Mouse (Mus musculus) activated CD4-positive, CD25-positive, alpha-beta regulatory T cell, adult 4 months (primary cell): Measurements from ENCODE around the gene S100a13. TPM values are rescaled to one million over a fixed set of nuclear protein-coding genes. Genes with fewer than 3 reads are reported as not detected.
A peak's percentile ranks its signal among the peaks of the same experiment; 100 is the strongest.

Experiments used
- ATAC-seq: one replicate; pipeline ENCODE4 v1.8.0; 2017
- polyA plus RNA-seq, 2 experiments: library from polyadenylated mRNA; unstranded; fragments of 100-300 nt; shearing (Covaris generic); gene quantifications; one replicate each; pipeline ENCODE4 v1.2.1; 2017

The S100a13 gene
- polyA plus RNA-seq: 100 to 1,000 TPM; 235 to 298 TPM

DNA sequence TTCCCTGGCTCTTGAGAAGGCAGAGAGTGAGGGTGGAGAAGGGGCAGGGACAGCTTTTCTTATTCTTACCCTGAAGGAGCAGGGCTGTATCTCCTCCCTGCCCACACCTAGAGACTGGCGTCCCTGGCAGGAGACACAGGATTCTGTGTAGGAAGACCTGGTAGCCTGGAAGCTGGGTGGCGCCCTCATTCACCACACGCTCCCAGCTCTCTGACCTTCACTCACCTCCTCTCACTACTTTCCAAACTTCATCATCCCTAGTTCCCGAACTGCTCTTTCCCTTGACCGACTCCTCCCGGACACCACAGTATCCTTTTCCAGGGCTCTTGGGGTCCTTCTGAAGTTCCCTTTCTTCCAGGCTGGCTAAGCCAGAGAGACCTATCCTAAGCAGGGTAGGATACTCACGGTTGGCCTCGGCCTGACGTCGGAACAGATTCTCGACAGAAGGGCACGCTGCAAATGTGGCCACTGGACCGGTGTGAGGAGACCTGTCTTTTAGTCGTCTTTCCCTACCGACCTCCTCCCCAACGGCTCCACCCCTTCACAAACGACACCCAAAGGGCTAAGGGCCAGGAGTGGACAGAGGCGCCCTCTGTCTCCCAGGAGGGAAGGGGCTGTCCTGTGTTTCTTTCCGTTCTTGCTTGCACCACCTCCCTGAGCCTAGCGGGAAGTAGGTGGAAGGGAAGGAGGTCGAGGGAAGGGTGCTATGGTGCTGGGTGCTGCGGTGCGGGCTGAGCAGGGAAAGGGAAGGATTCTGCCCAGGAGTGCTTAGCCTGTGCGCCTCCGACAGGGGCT lies at the start of gene S100a13, which contains the start of gene S100a1:
TSS of gene S100a13 (plus strand) at position 640 of the 795 bp plus-strand sequence.
TSS of gene S100a1 (minus strand) at position 597 of the 795 bp plus-strand sequence.
- ATAC-seq: peak; percentile 16

DNA sequence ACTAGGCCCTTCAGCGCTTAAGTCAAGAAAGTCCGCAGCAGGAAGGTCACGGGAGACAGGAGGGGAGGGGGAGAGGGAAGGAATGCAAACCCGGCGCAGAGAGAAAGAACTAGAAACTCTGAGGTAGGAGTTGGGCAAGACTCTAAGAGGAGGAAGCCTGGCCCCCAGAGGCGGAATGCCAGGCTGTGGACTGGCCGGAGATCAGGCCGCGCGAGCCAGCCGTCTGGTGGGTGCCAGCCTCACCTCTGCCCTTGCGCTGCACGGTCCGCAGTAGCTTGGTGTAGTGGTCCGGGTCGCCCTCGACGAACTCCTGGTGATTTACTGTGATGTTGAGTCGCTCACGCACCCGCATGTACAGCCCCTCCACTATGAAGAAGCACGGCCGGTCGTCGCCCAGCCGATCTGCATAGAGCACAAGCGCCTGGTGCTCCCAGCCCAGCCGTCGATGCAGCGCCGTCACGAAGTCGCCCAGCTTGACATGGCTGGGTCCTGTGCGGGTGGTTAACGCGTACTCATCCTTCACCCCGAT lies 49.6 kb upstream of the S100a13 start:
- no peak for ATAC-seq

DNA sequence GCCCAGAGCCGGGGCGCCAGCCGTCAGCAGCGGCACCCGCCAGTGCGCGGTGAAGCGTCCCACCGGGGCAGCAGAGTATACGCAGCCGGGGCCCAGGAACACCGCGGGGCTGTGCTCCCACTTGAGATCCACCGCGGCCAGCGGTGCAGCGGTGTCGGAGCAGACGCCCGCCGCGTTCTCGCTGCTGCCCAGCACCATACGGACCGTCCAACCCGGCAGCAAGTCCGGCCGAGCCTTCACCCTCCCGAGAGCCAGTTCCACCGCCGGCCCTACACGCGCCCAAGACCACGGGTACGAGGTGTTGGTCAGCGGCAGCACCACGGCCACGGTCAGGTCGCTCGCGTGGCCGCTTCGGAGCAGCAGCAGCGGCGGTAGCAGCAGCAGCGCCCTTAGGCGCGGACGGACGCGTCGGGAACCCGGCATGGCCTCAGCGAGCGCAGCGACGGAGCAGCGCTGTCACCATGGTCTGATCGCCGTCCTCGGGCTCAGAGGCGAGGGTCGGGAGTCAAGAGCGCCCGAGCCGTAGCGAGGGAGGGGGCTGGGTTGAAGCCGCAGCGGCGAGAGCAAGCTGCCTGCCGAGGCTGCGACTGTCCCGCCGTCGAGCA lies 49.1 kb upstream of the S100a13 start:
- no peak for ATAC-seq

DNA sequence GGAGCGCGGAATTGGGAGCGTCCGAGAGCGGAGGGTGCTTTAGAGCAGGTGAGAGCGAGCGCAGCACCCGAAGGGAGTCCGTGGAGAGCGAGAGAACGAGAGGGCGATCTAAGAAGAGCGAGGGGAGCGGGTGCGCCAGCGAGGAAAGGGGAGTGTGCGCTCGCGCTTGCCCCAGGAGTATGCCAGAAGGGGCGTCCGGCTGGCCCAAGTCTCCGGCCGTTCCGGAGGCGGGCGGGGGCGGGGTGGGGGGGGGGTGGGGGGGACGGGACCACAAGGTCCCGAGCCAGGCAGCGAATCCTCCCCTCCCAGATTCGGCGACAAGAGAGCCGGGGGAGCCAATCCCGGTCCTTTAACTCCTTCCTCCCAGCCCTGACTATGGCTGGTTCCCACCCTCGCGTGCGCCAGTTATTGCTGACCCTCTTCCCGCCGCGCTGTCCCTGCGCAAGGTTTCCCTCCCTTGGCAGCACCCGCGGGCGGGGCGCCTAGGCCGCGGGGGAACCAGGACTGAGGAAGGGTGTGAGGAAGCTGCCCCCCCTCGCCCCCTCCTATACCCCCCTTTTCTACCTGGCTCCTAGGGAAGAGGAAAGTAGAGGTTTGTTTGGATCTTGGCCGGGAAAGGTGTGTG lies 48.4 kb upstream of the S100a13 start, which contains the start of gene Npr1:
TSS of gene Npr1 (minus strand) at position 181 of the 625 bp plus-strand sequence.
- ATAC-seq: no peak

DNA sequence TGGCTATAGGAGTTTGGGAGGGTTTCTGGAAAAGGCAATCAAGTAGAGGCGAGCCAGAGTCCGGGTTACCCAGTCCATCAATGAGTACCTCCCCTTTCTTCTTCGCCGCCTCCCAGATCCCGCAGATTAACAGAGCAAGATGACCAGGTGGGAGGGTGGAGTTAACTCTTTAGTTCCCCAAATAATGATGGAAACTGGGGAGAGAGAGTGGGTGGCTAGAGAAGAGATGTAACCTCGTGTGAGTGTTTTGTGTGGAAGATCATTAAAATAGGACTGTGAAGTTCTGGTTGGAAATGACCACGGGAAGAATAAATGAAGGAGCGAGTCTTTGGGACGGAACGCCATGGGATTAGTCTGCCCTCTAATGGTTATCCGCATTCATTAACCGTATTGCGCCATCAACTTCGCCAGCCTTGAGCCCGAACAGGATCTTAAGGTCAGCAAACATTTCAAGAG lies 47.9 kb upstream of the S100a13 start:
- ATAC-seq: no peak

DNA sequence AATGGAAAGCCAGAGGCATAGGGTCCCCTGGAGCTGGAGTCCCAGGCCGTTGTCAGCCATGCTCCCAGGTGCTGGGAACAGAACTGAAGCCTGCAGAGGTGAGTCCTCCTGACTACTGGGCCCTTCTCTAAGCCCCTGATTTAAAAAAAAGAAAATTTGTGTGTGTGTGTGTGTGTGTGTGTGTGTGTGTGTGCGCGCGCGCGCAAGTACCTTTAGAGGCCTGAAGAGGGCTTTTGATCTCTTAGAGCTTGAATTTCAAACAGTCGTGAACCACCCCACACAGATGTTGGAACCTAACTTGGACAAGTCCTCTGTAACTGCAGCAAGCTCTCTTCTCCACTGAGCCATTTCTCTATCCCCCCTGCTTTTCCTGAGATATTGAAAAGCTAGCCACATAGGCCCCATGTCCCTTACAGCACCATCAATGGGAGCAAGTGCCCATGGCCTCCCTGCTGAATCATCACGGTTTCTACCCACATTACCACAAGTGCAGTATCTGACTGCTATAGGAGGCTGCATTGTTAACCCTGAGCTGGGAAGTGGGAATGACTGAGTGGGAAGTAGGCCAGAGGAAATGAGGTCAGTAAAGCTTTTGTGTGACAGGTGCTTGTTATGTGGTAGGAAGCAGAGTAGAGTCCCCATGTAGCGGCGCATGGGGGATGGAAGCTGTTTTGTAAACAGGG lies 46.5 kb upstream of the S100a13 start:
- no peak for ATAC-seq

DNA sequence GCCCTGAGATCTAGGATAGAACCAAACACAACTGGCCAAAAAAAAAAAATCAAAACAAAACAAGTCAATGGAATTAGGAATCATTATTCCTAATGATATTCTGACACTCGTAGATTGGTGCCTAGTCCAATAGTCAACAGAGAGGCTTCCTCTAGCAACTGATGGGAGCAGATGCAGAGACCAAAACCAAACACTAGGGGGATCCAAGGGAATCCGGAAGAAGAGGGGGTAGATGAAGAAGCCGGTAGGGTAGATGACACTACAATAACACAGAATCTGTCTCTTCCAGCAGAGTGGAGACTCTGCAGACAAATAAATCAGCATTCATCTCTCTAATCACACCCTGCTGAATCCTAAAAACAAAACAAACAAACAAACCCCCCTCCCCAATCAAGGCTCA lies 42.0 kb upstream of the S100a13 start:
- peak; percentile 37 for ATAC-seq

DNA sequence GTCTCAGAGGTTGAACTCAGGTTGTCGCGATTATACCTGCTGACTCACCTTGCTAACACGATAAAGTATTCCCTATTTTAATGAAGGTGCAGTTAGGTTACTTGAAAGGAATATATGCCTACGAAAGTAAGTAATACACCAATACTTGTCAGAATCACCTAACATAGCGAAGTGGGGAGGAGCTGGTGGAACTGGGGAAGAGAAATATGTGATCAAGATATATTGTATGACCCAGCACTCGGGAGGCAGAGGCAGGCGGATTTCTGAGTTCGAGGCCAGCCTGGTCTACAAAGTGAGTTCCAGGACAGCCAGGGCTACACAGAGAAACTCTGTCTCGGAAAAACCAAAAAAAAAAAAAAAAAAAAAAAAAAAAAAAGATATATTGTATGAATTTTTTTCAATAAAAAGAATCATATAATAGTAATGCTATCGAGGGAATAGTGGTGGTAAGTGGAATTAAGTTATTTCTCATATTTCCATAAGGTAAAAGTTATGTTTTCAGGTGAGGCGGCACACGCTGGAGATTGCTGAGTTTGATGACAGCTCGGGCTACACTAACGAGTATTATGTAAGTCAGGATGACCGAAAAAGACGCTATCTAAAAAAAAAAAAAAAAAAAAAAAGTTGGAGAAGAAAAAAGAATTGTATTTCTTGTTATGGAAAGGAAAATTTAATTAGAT lies 38.9 kb upstream of the S100a13 start:
- peak; percentile 7 for ATAC-seq

DNA sequence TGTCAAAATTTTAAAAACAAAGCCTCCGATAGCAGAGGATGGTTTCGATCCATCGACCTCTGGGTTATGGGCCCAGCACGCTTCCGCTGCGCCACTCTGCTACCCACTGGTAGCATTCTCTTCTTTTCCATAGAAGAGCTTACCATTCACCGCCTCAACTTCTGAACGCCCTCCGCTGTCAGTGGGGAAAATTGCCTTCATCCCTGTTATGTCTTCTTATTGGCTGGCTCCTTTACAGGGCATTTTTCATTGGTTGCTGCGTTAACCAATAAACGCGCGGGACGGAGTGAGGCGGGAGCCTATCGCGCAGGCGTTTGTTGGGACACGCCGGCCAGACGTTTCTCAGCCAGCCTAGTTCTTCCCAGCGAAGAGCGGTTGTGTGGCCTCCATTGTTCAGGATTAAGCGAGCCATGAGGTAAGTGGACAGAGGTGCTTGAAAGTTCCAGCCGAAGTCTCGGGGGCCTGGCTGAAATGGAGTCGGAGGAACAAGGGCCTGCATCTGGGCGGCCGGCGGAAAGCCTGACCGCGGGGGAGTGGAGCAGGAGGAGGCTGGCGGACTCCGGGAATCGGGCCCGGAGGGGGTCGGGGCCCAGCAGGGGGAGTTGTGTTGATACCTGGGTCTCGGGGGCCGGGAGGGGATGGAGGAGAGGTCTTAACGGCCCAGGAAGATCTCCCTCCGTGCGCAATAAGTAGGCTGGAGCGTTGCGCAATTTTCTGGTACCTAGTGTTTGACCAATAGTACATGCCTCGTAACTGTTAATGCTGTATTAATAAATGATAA lies 38.2 kb upstream of the S100a13 start, which contains the start of gene Ilf2:
TSS of gene Ilf2 (plus strand) at position 296 of the 781 bp plus-strand sequence.
- peak; percentile 99 for ATAC-seq

DNA sequence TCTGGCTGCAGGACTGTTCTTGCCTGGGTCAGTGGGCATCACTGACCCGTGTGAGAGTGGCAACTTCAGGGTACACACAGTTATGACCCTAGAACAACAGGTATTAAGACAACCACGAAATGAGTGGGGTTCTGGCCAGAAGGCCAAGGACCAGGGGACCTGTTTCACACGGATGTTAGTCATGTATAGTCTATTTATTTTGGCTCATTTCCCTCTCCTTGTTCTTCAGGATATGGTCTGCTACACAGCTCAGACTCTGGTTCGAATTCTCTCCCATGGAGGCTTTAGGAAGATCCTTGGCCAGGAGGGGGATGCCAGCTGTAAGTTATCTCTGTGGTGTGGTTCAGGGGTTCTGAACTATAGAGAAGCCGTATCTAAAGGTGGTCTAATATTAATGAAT lies 27.2 kb upstream of the S100a13 start:
- no peak for ATAC-seq

DNA sequence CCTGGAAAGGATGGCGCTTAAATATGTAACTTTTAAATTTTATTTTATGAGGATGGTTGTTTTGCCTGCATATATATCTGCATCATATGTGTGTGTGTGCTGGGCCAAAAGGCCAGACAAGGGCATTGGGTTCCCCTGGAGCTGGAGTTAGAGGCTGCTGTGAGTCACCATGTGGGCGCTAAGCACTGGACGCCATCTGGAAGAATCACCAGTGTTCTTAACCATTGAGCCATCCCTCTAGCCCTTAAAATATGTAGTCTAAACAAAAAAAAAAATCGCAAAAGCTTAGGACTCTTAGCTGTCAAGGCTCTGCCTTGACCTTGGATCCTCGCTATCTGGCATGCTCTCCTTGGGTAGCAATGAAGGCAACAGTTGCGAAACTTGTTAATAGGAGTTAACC lies 25.7 kb upstream of the S100a13 start:
- no peak for ATAC-seq

DNA sequence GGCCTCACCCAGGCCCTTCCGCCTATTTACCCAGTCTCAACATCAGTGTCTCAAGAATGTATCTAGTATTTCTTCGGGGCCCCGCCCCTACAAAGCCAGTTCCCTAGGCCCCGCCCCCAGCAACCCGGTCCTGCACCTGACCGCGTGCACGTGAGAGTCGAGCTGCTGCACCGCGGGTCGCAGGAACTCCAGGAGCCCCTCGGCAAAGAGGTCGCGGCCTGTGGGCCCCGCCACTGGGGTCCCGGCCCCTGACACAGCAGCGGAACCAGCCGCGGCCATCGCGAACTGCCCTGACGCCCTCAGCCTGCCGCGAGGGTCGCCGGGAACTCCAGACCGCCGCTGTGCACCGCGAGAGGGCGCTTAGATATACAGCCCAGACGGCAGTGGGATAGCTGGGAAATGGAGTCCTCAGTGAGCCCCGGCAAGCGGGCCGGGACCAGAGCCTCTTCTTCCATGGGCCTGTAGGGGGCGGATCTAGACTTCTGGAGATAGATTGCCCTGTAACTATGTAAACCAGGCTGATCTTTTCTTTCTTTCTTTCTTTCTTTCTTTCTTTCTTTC lies 23.5 kb upstream of the S100a13 start, which contains the start of gene Snapin:
TSS of gene Snapin (minus strand) at position 338 of the 561 bp plus-strand sequence.
- ATAC-seq: peak; percentile 98

DNA sequence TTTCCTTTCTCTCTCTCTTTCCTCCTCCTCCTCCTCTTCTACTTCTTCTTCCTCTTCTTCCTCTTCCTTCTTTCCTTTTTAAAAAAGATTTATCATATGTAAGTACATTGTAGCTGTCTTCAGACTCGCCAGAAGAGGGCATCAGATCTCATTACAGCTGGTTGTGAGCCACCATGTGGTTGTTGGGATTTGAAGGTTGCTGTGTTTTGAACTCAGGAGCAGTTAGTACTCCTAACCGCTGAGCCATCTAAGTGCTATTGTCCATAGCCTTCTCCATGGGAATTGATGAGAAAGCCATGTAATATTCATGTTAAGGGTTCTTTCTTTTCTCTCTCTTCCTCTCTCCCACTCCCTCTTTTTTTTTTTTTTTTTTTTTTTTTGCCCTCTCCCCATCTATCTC lies 22.9 kb upstream of the S100a13 start:
- ATAC-seq: peak; percentile 29

DNA sequence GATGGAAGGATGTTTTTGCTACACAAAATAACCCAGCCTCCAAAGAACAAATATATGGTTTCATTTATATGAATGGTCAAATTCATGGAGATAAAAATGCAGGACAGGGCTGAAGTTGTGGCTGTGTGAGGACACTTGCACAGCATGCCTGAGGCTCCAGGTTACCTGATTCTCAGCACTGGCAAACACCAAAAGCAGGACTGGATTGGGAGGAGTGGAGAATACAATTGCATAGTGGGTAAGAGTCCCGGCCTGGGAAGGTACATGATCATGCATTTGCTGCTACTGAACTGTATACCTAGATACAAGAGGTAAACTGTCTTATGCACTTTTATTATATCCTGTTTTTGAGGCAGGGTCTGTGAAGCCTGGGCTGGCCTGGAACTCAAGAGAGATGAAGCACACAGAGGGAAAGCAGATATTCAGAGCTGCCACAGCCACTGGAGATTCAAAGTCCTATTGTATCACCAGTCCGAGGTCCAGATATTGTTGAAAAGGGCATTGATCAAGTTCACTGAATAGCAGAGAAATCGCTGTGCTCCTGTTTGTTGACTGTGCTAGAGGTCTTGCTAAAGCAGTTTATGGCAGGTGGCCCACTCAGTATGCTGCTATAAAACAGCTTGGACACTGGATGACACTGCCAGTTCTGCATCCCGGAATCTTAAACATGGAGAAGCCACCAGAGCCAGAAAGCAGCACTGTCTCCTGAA lies 20.2 kb upstream of the S100a13 start:
- no peak for ATAC-seq

DNA sequence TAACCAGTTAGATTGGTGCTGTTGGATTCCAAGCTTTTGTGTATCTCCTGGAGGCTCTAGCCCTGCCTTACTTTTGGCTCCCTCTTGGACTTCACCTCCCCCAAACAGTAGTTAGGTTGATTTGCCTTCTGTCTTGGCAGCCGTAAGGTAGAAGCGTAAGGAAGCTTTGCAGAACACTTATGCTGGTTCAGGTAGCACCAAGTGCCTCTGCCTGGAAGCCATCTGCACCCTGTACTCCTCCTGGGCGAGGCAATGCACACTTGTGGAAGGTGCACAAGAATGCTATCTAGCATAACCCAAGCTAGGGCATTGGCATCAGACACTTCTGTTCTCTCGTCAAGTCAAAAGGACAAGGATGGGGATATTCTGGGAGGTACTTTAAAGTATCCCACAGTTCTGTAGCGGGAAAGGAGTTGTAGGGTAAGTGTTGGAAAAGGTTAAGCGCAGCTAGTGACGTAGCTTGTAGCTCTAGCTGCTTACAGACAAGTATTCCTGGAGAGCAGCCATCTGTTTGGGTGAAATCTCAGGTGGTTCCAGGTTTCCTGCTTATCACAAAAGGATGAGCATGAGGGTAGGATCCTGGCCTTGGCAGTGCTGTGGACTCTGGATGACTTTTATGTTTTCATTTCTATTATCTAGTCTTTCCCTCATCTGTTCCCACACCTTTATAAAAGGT lies 18.2 kb upstream of the S100a13 start:
- no peak for ATAC-seq

DNA sequence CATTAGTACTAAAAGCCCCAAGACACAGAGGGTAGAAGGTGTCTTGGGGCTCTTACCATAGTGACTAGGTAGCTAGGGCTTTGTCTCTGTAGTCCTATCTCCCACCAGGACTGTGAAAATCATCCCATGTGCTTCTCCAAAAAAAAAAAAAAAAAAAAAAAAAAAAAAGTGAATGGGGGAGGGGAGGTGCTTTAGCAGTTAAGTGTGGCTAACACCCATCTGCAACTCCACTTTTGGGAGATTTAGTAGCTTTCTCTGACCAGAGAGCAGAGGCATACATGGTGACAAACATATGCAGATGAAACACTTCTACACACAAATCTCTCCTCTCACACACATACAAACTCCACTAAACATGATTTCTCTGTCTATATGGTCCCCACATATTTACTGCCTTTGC lies 16.6 kb upstream of the S100a13 start:
- ATAC-seq: no peak

DNA sequence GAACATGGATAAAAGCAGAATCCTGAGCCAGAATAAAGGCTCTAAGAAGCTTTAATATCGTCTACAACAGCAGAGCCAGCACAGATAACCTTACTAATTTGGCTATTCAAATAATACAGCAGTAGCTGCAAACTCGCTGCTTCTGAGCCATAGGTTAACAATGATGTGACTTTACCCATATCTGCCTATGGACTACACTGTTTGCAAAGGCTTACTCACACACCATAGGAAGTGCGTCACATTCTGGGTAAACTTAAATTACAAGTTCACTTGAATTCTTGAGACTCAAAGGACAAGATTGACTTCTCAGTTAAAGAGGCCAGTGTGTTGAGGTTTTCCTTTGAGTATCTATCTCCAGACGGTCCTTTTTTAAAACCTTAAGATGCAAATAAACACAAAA lies 10.8 kb upstream of the S100a13 start:
- no peak for ATAC-seq

DNA sequence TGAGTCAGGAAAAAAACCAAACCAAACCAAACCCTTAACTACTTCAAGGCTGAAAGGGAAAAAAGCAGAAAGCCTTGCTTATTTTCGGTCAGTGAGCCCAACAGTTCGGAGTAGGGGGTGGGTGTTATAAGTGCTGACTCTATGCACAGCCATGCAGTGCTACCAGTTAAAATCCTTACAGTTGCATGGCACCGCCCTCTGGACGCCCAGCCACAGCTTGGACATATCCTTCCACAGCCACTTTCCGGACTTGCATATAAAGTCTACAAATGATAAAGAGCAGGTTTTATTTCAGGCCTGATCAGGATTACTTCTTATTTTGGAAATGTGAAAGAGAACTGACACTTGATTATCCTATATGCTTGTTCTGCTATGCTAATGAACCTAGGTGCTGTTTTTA lies 9.0 kb upstream of the S100a13 start:
- no peak for ATAC-seq

DNA sequence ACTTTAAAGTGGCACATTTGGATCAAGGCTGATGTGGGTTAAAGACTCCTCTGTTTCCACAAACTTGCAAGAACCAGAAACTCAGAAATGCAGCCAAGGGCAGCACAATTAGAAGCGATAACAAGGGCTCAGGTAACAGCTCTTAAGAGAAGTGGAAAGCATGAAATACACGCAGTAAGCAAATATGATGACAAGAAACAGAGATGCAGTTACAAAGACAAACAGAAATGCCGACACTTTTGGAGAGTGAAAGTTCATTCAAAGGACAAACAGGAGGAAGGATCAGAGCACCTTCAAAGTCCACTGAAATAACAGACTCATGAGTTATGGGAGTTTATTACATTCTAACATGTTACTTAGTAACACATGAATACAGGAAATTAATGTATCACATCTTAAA lies 7.9 kb upstream of the S100a13 start:
- ATAC-seq: no peak
